Mouse (Mus musculus): Measurements from ENCODE around the gene Map2k6.
A peak's percentile ranks its signal among the peaks of the same experiment; 100 is the strongest.

Map2k6 gene

GRCm38 (mm10) chr11:110484426-110484825 is 85.5 kb downstream of the Map2k6 start:
- no peak for DNase-seq (ENCODE audit: low spot score)

GRCm38 (mm10) chr11:110485081-110485480 is 86.2 kb downstream of the Map2k6 start:
- DNase-seq (ENCODE audit: low spot score) = no peak

GRCm38 (mm10) chr11:110487796-110488195 is 88.9 kb downstream of the Map2k6 start:
- DNase-seq (ENCODE audit: low spot score) = no peak

- no peak for DNase-seq (ENCODE audit: low spot score)
These were observed 89.4 kb downstream of the Map2k6 start for GRCm38 (mm10) chr11:110488301-110488700.

GRCm38 (mm10) chr11:110495323-110496060 is 96.6 kb downstream of the Map2k6 start:
- no peak for DNase-seq (ENCODE audit: low spot score)

- peak; percentile 64 for DNase-seq (ENCODE audit: low spot score)
These were observed 97.1 kb downstream of the Map2k6 start for GRCm38 (mm10) chr11:110496061-110496446.

- DNase-seq (ENCODE audit: low spot score) = no peak
These were observed 98.8 kb downstream of the Map2k6 start for GRCm38 (mm10) chr11:110497743-110498142.

- peak; percentile 82 for DNase-seq (ENCODE audit: low spot score)
These were observed 99.8 kb downstream of the Map2k6 start for GRCm38 (mm10) chr11:110498651-110499213.

GRCm38 (mm10) chr11:110502937-110503670 is 104.2 kb downstream of the Map2k6 start:
- no peak for DNase-seq (ENCODE audit: low spot score)

- no peak for DNase-seq (ENCODE audit: low spot score)
These were observed 112.5 kb downstream of the Map2k6 start for GRCm38 (mm10) chr11:110511466-110511865.

GRCm38 (mm10) chr11:110518648-110519047 is 119.7 kb downstream of the Map2k6 start:
- DNase-seq (ENCODE audit: low spot score) = no peak

GRCm38 (mm10) chr11:110522906-110523305 is 124.0 kb downstream of the Map2k6 start:
- no peak for DNase-seq (ENCODE audit: low spot score)

- DNase-seq (ENCODE audit: low spot score) = no peak
These were observed 127.2 kb downstream of the Map2k6 start for GRCm38 (mm10) chr11:110526156-110526555.

GRCm38 (mm10) chr11:110531087-110531486 is 132.2 kb downstream of the Map2k6 start:
- no peak for DNase-seq (ENCODE audit: low spot score)

GRCm38 (mm10) chr11:110534856-110535255 is 135.9 kb downstream of the Map2k6 start:
- DNase-seq (ENCODE audit: low spot score) = no peak

- no peak for DNase-seq (ENCODE audit: low spot score)
These were observed 137.6 kb downstream of the Map2k6 start for GRCm38 (mm10) chr11:110536533-110536932.

GRCm38 (mm10) chr11:110537602-110538001 is 138.7 kb downstream of the Map2k6 start:
- peak; percentile 93 for DNase-seq (ENCODE audit: low spot score)

GRCm38 (mm10) chr11:110538206-110538605 is 139.3 kb downstream of the Map2k6 start:
- no peak for DNase-seq (ENCODE audit: low spot score)

GRCm38 (mm10) chr11:110541933-110542332 is 143.0 kb downstream of the Map2k6 start:
- DNase-seq (ENCODE audit: low spot score) = no peak

GRCm38 (mm10) chr11:110544419-110545210 is 145.7 kb downstream of the Map2k6 start:
- no peak for DNase-seq (ENCODE audit: low spot score)

- DNase-seq (ENCODE audit: low spot score) = no peak
These were observed 146.5 kb downstream of the Map2k6 start for GRCm38 (mm10) chr11:110545416-110545815.

GRCm38 (mm10) chr11:110551471-110551967 is 152.6 kb downstream of the Map2k6 start:
- no peak for DNase-seq (ENCODE audit: low spot score)
